Mouse (Mus musculus): ENCODE data around the gene Krtap4-8. TPM values are rescaled to one million over a fixed set of nuclear protein-coding genes. Genes with fewer than 3 reads are reported as not detected.
"Not testable (repeated sequence)": the region's sequence is repeated elsewhere in the genome, so short reads cannot be mapped to it uniquely, and the experiment has no call there.

The Krtap4-8 gene
- polyA plus RNA-seq (2016; fragmentation: Nextera tagmentation; extraction: Ambion mirVana): not detected in 2 replicates

GRCm38 (mm10) chr11:99780604-99781003, at the start of gene Krtap4-8:
Krtap4-8 (minus strand) TSS chr11:99780704.
- H3K4me1 ChIP-seq (replicated peaks): no peaks in the 10 kb centered on the region; the same call in 1 of the 2 replicates
- no peak within 1 kb of the TSS for H3K27ac ChIP-seq
- H3K9me3 ChIP-seq: no peaks in the 10 kb centered on the region
- no peak within 1 kb of the TSS for H3K4me2 ChIP-seq
- H3K4me3 ChIP-seq (replicated peaks): no peak within 1 kb of the TSS
- no peak for ATAC-seq (ENCODE audit: insufficient number of reproducible peaks, insufficient read depth, low FRiP score, low TSS enrichment, low read depth)
- no peaks in the 10 kb centered on the region for H3K27me3 ChIP-seq
- WGBS: 93% methylated on average over 2 of the region's 2 CpGs
- no peak within 1 kb of the TSS for H3K9ac ChIP-seq (replicated peaks)
- no peaks in the 10 kb centered on the region for H3K36me3 ChIP-seq

- H3K4me2 ChIP-seq; H3K4me1 ChIP-seq (replicated peaks); H3K9ac ChIP-seq (replicated peaks); H3K36me3 ChIP-seq; H3K27ac ChIP-seq; H3K27me3 ChIP-seq; H3K4me3 ChIP-seq (replicated peaks); ATAC-seq (ENCODE audit: insufficient number of reproducible peaks, insufficient read depth, low FRiP score, low TSS enrichment, low read depth); H3K9me3 ChIP-seq: not testable (repeated sequence)
- 87% methylated on average over 2 of the region's 2 CpGs for WGBS
Observed at GRCm38 (mm10) chr11:99815566-99815965, 35.1 kb upstream of the Krtap4-8 start, which contains the start of gene Gm11564. Gm11564 (minus strand) TSS chr11:99815666.

GRCm38 (mm10) chr11:99809792-99810191, 29.3 kb upstream of the Krtap4-8 start, which contains the start of gene Krtap4-13:
Krtap4-13 (minus strand) TSS chr11:99809892.
- H3K36me3 ChIP-seq; H3K4me2 ChIP-seq; H3K9ac ChIP-seq (replicated peaks); H3K4me1 ChIP-seq (replicated peaks); H3K27ac ChIP-seq; ATAC-seq (ENCODE audit: insufficient number of reproducible peaks, insufficient read depth, low FRiP score, low TSS enrichment, low read depth); H3K9me3 ChIP-seq; H3K4me3 ChIP-seq (replicated peaks); H3K27me3 ChIP-seq: not testable (repeated sequence)

- H3K27ac ChIP-seq; H3K9ac ChIP-seq (replicated peaks); H3K9me3 ChIP-seq; H3K4me1 ChIP-seq (replicated peaks); H3K36me3 ChIP-seq; H3K4me2 ChIP-seq; H3K27me3 ChIP-seq; ATAC-seq (ENCODE audit: insufficient number of reproducible peaks, insufficient read depth, low FRiP score, low TSS enrichment, low read depth); H3K4me3 ChIP-seq (replicated peaks): not testable (repeated sequence)
- WGBS: no CpG with 5 or more reads among the region's 1 CpGs
Observed at GRCm38 (mm10) chr11:99804346-99804745, 23.8 kb upstream of the Krtap4-8 start, which contains the start of gene Gm11554. Gm11554 (minus strand) TSS chr11:99804446.

GRCm38 (mm10) chr11:99798832-99799231, 18.3 kb upstream of the Krtap4-8 start, which contains the start of gene Gm11569:
Gm11569 (minus strand) TSS chr11:99798932.
- not testable (repeated sequence) for H3K4me2 ChIP-seq; H3K4me1 ChIP-seq (replicated peaks); ATAC-seq (ENCODE audit: insufficient number of reproducible peaks, insufficient read depth, low FRiP score, low TSS enrichment, low read depth); H3K27me3 ChIP-seq; H3K36me3 ChIP-seq; H3K27ac ChIP-seq; H3K4me3 ChIP-seq (replicated peaks); H3K9me3 ChIP-seq; H3K9ac ChIP-seq (replicated peaks)
- WGBS: no CpG with 5 or more reads among the region's 1 CpGs

GRCm38 (mm10) chr11:99793367-99793766, 12.9 kb upstream of the Krtap4-8 start, which contains the start of gene Gm11596:
Gm11596 (minus strand) TSS chr11:99793467.
- 80% methylated on average over 2 of the region's 2 CpGs for WGBS
- no peak within 1 kb of the TSS for H3K9ac ChIP-seq (replicated peaks)
- no peak within 1 kb of the TSS for H3K4me2 ChIP-seq
- no peaks in the 10 kb centered on the region for H3K27me3 ChIP-seq
- H3K36me3 ChIP-seq: no peaks in the 10 kb centered on the region
- no peak within 1 kb of the TSS for H3K4me3 ChIP-seq (replicated peaks)
- ATAC-seq (ENCODE audit: insufficient number of reproducible peaks, insufficient read depth, low FRiP score, low TSS enrichment, low read depth): no peak
- H3K4me1 ChIP-seq (replicated peaks): no peaks in the 10 kb centered on the region
- H3K9me3 ChIP-seq: no peaks in the 10 kb centered on the region
- H3K27ac ChIP-seq: no peak within 1 kb of the TSS

- not testable (repeated sequence) for H3K9ac ChIP-seq (replicated peaks); H3K4me3 ChIP-seq (replicated peaks); H3K36me3 ChIP-seq; H3K4me1 ChIP-seq (replicated peaks); H3K27ac ChIP-seq; H3K4me2 ChIP-seq; H3K9me3 ChIP-seq; ATAC-seq (ENCODE audit: insufficient number of reproducible peaks, insufficient read depth, low FRiP score, low TSS enrichment, low read depth); H3K27me3 ChIP-seq
Observed at GRCm38 (mm10) chr11:99784900-99785299, 4.4 kb upstream of the Krtap4-8 start, which contains the start of gene Krtap4-9. Krtap4-9 (plus strand) TSS chr11:99785200.

- no peak overlapping the region for H3K27ac ChIP-seq
- no peaks in the 10 kb centered on the region for H3K36me3 ChIP-seq
- no peak overlapping the region for H3K4me2 ChIP-seq
- no peak for ATAC-seq (ENCODE audit: insufficient number of reproducible peaks, insufficient read depth, low FRiP score, low TSS enrichment, low read depth)
- no peak overlapping the region for H3K9ac ChIP-seq (replicated peaks)
- no peaks in the 10 kb centered on the region for H3K9me3 ChIP-seq
- H3K4me1 ChIP-seq (replicated peaks): no peaks in the 10 kb centered on the region; the same call in 1 of the 2 replicates
- no peak overlapping the region for H3K4me3 ChIP-seq (replicated peaks)
- WGBS: 58% methylated on average over 7 of the region's 7 CpGs
- no peaks in the 10 kb centered on the region for H3K27me3 ChIP-seq
Observed at GRCm38 (mm10) chr11:99778401-99778800, 2.1 kb downstream of the Krtap4-8 start.

GRCm38 (mm10) chr11:99772813-99773212, 7.7 kb downstream of the Krtap4-8 start, which contains the start of gene Gm11595:
Gm11595 (minus strand) TSS chr11:99772913.
- H3K4me2 ChIP-seq; H3K4me1 ChIP-seq (replicated peaks); H3K27me3 ChIP-seq; H3K9me3 ChIP-seq; ATAC-seq (ENCODE audit: insufficient number of reproducible peaks, insufficient read depth, low FRiP score, low TSS enrichment, low read depth); H3K4me3 ChIP-seq (replicated peaks); H3K9ac ChIP-seq (replicated peaks); H3K36me3 ChIP-seq; H3K27ac ChIP-seq: not testable (repeated sequence)

GRCm38 (mm10) chr11:99768410-99768809, 12.1 kb downstream of the Krtap4-8 start:
- Histone ChIP-seq H3K36me3 (no peaks in the 10 kb centered on the region), H3K4me3 (replicated peaks) (no peak overlapping the region), H3K27ac (no peak overlapping the region), H3K9me3 (no peaks in the 10 kb centered on the region), H3K27me3 (no peaks in the 10 kb centered on the region), H3K9ac (replicated peaks) (no peak overlapping the region), H3K4me1 (replicated peaks) (no peaks in the 10 kb centered on the region), H3K4me2 (no peak overlapping the region)
- no peak for ATAC-seq (ENCODE audit: insufficient number of reproducible peaks, insufficient read depth, low FRiP score, low TSS enrichment, low read depth)
- WGBS: 82% methylated on average over 2 of the region's 2 CpGs

GRCm38 (mm10) chr11:99758877-99759276, 21.6 kb downstream of the Krtap4-8 start:
- Histone ChIP-seq H3K36me3 (no peaks in the 10 kb centered on the region), H3K4me2 (no peak overlapping the region), H3K9ac (replicated peaks) (no peak overlapping the region), H3K4me3 (replicated peaks) (no peak overlapping the region), H3K9me3 (no peaks in the 10 kb centered on the region), H3K27me3 (no peaks in the 10 kb centered on the region; the same call in 1 of the 2 replicates), H3K27ac (no peak overlapping the region), H3K4me1 (replicated peaks) (no peaks in the 10 kb centered on the region)
- no peak for ATAC-seq (ENCODE audit: insufficient number of reproducible peaks, insufficient read depth, low FRiP score, low TSS enrichment, low read depth)
- WGBS: 69% methylated on average over 1 of the region's 1 CpGs

GRCm38 (mm10) chr11:99743985-99744384, 36.5 kb downstream of the Krtap4-8 start:
- 85% methylated on average over 3 of the region's 3 CpGs for WGBS
- no peak overlapping the region for H3K27ac ChIP-seq

More at GRCm38 (mm10) chr11:99743985-99744384, 36.5 kb downstream of the Krtap4-8 start:
- Histone ChIP-seq H3K27me3 (no peaks in the 10 kb centered on the region), H3K4me2 (no peak overlapping the region), H3K4me1 (replicated peaks) (no peaks in the 10 kb centered on the region), H3K9ac (replicated peaks) (no peak overlapping the region), H3K9me3 (no peaks in the 10 kb centered on the region), H3K4me3 (replicated peaks) (no peak overlapping the region), H3K36me3 (no peaks in the 10 kb centered on the region)
- ATAC-seq (ENCODE audit: insufficient number of reproducible peaks, insufficient read depth, low FRiP score, low TSS enrichment, low read depth): no peak

Measured in limb, embryonic 12.5 days (tissue).